Mouse (Mus musculus) hindbrain, embryonic 12.5 days (tissue): ENCODE measurements at regions not wholly inside any gene's neighbourhood (a gene's known extent, or its start where the extent isn't known, plus 50 kb on each side); places are given as distances from the start of the nearest gene placed in this dataset.

Experiments
- ATAC-seq: fragments of 200-750 bp; cut with Nextera tagmentation; 2 replicates; pipeline ENCODE4 v1.8.0; 2017; ENCODE audit warnings: moderate TSS enrichment; ENCODE audit not compliant: low FRiP score
- H3K27ac ChIP-seq: fragments of 300-500 bp; sonication (generic); 2 replicates; pipeline ENCODE4 v1.5.1; 2016; ENCODE audit warnings: mild to moderate bottlenecking
- H3K27me3 ChIP-seq: fragments of 300-500 bp; sonication (generic); 2 replicates; pipeline ENCODE4 v1.6.1; 2016; ENCODE audit warnings: mild to moderate bottlenecking
- H3K36me3 ChIP-seq: fragments of 300-500 bp; sonication (generic); 2 replicates; pipeline ENCODE4 v1.6.1; 2016; ENCODE audit warnings: mild to moderate bottlenecking
- H3K4me1 ChIP-seq: fragments of 300-500 bp; sonication (generic); 2 replicates; pipeline ENCODE4 v1.6.1; 2016
- H3K4me2 ChIP-seq: fragments of 300-500 bp; sonication (generic); replicated peaks from 2 replicates; pipeline ENCODE4 v1.6.1; 2016; ENCODE audit warnings: mild to moderate bottlenecking
- H3K4me3 ChIP-seq: fragments of 300-500 bp; sonication (generic); 2 replicates; pipeline ENCODE4 v1.5.1; 2016; ENCODE audit warnings: mild to moderate bottlenecking
- H3K9ac ChIP-seq: fragments of 300-500 bp; sonication (generic); 2 replicates; pipeline ENCODE4 v1.6.1; 2016; ENCODE audit warnings: mild to moderate bottlenecking, moderate library complexity
- H3K9me3 ChIP-seq: fragments of 300-500 bp; sonication (generic); replicated peaks from 2 replicates; pipeline ENCODE4 v1.6.1; 2016; ENCODE audit warnings: mild to moderate bottlenecking
- WGBS: fragments of 180-500 bp; shearing (Covaris S2); methylation state at CpG from one replicate; pipeline ENCODE4 v1.1.7; 2016; 5-methylcytosine and 5-hydroxymethylcytosine counted together

DNA sequence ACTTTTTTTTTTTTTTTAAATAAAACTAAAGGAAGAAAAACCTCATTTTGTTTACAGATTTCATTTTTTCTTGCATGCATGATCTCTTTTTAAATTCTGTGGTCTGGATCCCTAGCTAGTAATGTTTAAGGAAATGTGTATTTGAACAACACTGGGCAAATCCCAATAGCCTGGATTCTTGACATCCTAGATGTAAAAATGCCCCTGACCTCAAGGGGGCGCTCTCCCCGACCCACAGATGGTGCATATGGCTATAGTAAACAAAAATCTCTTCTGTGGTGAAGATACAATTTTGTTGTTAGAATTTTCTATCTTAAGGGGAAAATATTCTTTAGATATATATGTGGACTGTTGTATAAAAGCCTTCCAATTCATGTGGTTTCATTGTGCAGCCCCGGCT lies 67.1 kb upstream of the Trpm3 start:
- H3K4me2 ChIP-seq, result no peak overlapping the region
- H3K4me1 ChIP-seq, result no peaks in the 10 kb centered on the region
- 42% methylated on average over 3 of the region's 3 CpGs for WGBS
- H3K4me3 ChIP-seq, result no peak overlapping the region
- H3K27me3 ChIP-seq, result no peaks in the 10 kb centered on the region
- no peaks in the 10 kb centered on the region for H3K36me3 ChIP-seq
- no peak overlapping the region for H3K27ac ChIP-seq
- H3K9ac ChIP-seq, result no peak overlapping the region
- no peaks in the 10 kb centered on the region for H3K9me3 ChIP-seq
- ATAC-seq, result no peak

GRCm38 (mm10) chr19:22074042-22074441 lies 64.8 kb upstream of the Trpm3 start:
- Histone ChIP-seq H3K4me2 (no peak overlapping the region), H3K4me1 (no peaks in the 10 kb centered on the region), H3K27me3 (no peaks in the 10 kb centered on the region), H3K9ac (no peak overlapping the region), H3K36me3 (no peaks in the 10 kb centered on the region), H3K4me3 (no peak overlapping the region), H3K27ac (no peak overlapping the region), H3K9me3 (no peaks in the 10 kb centered on the region)
- WGBS, result 84% methylated on average over 7 of the region's 7 CpGs
- ATAC-seq, result no peak

DNA sequence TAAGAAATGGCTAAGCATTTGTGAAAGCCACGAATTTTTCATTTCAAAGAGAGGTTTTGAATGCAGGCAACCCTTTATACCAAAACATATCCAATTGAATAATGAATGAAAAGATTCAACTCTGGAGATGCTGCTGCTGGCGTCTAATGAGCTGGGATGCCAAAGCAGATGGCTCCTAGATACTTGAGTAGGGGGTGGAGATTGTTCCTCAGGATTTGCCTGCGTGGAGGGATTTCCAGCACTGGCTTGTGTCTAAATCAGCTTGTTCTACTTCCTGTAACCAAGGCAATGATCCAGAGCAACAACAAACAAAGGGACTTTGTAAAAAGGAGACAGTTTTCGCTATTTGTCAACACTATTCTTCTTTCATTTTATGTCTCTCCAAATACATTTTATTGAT lies 57.4 kb upstream of the Trpm3 start:
- no peak overlapping the region for H3K9ac ChIP-seq
- 42% methylated on average over 4 of the region's 4 CpGs for WGBS

More for the DNA sequence above, 57.4 kb upstream of the Trpm3 start:
- no peaks in the 10 kb centered on the region for H3K36me3 ChIP-seq
- no peak for ATAC-seq
- H3K4me3 ChIP-seq, result no peak overlapping the region
- H3K4me2 ChIP-seq, result no peak overlapping the region
- no peaks in the 10 kb centered on the region for H3K9me3 ChIP-seq
- no peaks in the 10 kb centered on the region for H3K4me1 ChIP-seq
- no peak overlapping the region for H3K27ac ChIP-seq
- H3K27me3 ChIP-seq, result no peaks in the 10 kb centered on the region
